Mouse (Mus musculus): ENCODE results near the gene Rpusd4.

DNA sequence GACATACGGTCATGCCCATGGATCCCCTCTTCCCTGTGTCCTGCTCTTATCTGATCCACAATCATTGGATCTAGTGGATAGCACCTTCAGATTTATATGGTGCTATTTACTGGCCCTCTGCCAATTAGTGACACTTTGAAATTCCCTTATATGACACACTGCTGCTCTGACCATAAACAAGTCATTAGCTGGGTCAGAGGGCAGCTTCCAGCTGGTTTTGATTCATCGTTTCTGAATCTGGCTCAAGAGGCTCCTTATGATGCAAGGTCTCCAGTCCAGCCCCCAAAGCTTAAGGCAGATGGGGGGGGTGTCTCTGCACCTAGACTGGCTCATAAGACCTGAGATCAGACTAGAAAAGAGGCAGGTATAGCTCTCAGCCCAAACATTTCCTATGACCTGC lies 56.9 kb downstream of the Rpusd4 start:
- TF ChIP-seq CTCF (IDR thresholded peaks at IDR 0.05; ENCODE audit: borderline replicate concordance, insufficient read depth, low read depth, low read length) (no peak), POLR2A (IDR thresholded peaks at IDR 0.05; ENCODE audit: borderline replicate concordance, insufficient read depth, low read length) (no peak)
